Mouse (Mus musculus): ENCODE results near the gene Cpz. TPM values are rescaled to one million over a fixed set of nuclear protein-coding genes. Genes with fewer than 3 reads are reported as not detected.

Gene Cpz
- total RNA-seq, 1 experiment from 2014 or later: not detected

DNA sequence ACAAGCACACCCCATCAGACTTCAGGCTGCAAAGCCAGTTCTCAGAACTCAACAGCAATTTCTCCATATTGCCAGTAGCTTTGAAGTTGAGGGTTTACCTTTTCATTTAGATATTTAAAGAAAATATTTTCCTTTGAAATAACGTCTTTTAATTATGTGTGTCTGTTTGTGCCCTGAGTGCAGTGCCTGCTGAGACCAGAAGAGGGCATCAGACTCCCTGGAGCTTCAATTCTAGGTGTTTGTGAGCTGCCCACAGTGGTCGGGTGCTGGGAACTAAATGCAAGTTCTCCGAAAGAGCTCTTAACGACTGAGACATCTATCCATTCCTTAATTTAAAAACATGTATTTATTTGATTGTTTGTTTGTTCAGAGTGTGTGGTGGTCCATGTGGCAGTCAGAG is 65.7 kb downstream of the Cpz start:
- no peak for ATAC-seq (replicated peaks in 1 of 2; ENCODE audit: insufficient read depth in 1 of 2, low FRiP score in 2 of 2, low TSS enrichment in 1 of 2, low read depth in 1 of 2, poor library complexity in 2 of 2, severe bottlenecking in 2 of 2)

DNA sequence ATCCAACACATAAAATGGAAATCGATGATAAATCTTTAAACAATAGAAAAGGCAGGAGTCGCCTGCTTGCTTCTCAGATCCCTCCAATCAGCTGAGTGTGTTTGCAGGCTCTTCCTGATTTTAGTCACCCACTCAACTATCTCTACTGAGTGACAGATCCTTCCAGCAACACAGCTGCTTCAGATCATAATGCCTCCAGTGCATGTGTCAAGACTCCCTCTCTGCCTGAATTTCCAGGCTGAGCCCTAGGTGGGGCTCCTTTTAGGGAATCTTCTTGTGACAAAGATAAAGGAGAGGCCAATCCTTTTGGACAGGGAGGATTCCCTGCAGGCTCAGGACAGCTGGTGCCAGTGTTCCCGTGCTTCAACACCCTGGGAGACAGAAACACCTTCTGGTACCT is 67.2 kb downstream of the Cpz start:
- ATAC-seq (replicated peaks in 1 of 2; ENCODE audit: insufficient read depth in 1 of 2, low FRiP score in 2 of 2, low TSS enrichment in 1 of 2, low read depth in 1 of 2, poor library complexity in 2 of 2, severe bottlenecking in 2 of 2): no peak

DNA sequence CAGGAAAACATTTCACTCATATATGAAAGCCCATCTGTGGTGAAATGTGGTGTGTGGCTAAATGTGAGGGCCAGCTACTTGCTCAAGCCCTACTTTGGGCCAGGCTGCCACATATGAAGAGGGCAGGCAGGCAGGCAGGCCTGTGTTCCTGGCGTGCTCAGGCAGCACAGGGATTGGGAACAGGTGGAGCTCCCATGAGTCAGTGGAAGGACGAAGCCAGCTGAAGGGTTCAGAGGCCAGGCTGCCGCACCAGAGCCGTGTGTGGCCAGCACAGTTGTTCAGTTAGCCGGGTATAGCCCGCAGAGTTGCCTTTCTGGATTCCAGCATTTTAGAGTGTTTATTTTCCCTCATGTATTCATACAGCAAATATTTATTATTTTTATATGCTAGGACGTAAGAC is 68.1 kb downstream of the Cpz start:
- no peak for ATAC-seq (replicated peaks in 1 of 2; ENCODE audit: insufficient read depth in 1 of 2, low FRiP score in 2 of 2, low TSS enrichment in 1 of 2, low read depth in 1 of 2, poor library complexity in 2 of 2, severe bottlenecking in 2 of 2)

DNA sequence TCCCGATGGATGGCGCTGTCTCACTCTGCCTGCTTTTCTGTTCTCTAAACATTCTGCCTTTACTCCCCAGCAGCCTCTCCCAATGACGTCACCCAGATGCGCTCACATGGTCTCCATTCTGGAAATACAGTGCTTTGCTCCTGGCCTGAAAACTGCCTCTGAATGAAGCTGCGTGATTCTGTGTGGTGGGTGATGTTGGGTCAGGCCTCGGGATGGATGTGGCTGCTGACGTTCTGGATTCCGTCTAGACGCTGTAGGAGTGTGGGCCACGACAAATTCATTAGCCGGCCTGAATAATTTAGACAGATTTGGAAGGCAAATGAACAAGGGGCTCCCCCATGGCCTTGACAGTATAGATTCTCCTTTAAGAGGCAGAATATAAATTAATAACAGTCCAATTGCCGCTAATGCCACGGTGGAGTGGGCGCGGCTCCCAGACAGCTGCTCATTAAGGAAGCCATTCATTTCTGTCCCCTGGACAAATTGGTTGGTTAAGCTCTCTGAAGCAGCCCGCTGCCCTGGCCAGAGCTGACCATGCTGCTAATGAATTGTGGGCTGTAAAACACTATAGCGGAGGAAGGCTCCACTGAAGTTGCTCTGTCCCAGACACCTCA is 71.2 kb downstream of the Cpz start:
- ATAC-seq (replicated peaks in 1 of 2; ENCODE audit: insufficient read depth in 1 of 2, low FRiP score in 2 of 2, low TSS enrichment in 1 of 2, low read depth in 1 of 2, poor library complexity in 2 of 2, severe bottlenecking in 2 of 2): no peak

Other genes starting within 250 kb of the Cpz start
- gene Adra2c, start 247.4 kb downstream of the Cpz start, total RNA-seq (2017): not detected in 2 replicates
- gene Hmx1, start 136.6 kb downstream of the Cpz start, total RNA-seq (2017): not detected in 2 replicates
- 4.4 and 14.6 TPM in 2 replicates for gene Trmt44, start 49.4 kb upstream of the Cpz start, total RNA-seq (2017)
- 16.3 and 24.4 TPM in 2 replicates for gene Acox3, start 57.3 kb upstream of the Cpz start, total RNA-seq (2017)
- not detected in 2 replicates for gene Htra3, start 154.1 kb upstream of the Cpz start, total RNA-seq (2017)
- gene Sh3tc1, start 214.3 kb upstream of the Cpz start, total RNA-seq (2017): 1.9 and 10.8 TPM in 2 replicates
- gene Ablim2, start 232.2 kb upstream of the Cpz start, total RNA-seq (2017): 3.7 TPM in 1 of 2 replicates, not detected in the other